Mouse (Mus musculus): ENCODE measurements at regions not wholly inside any gene's neighbourhood (a gene's known extent, or its start where the extent isn't known, plus 50 kb on each side); places are given as distances from the start of the nearest gene placed in this dataset.
A peak's percentile ranks its signal among the peaks of the same experiment; 100 is the strongest.

GRCm38 (mm10) chr8:59977024-59977662 is 525.9 kb downstream of the Gm10283 start:
- DNase-seq (ENCODE audit: low read depth, low spot score): no peak

GRCm38 (mm10) chr8:59965416-59965815 is 537.6 kb downstream of the Gm10283 start:
- DNase-seq (ENCODE audit: low read depth, low spot score): no peak

- DNase-seq (ENCODE audit: low read depth, low spot score): no peak
These were observed 539.8 kb downstream of the Gm10283 start for GRCm38 (mm10) chr8:59963234-59963633.

- DNase-seq (ENCODE audit: low read depth, low spot score): peak; percentile 29
These were observed 549.3 kb downstream of the Gm10283 start for GRCm38 (mm10) chr8:59953741-59954140.

GRCm38 (mm10) chr8:59906799-59907198 is 596.2 kb downstream of the Gm10283 start:
- no peak for DNase-seq (ENCODE audit: low read depth, low spot score)

Data from mesoderm, embryonic 11.5 days (tissue).